Mouse (Mus musculus) embryo, embryonic 11.5 days (tissue): ENCODE results near the gene Pdlim4.

Experiments
- DNase-seq: peaks from one replicate; pipeline ENCODE4 v3.0.0-alpha.2; 2012; ENCODE audit warnings: low read depth, low spot score

Gene Pdlim4

GRCm38 (mm10) chr11:54068520-54069371 lies at the start of gene Pdlim4:
Pdlim4 (minus strand) TSS chr11:54069014.
- peak; percentile 69 for DNase-seq

- no peak for DNase-seq
Observed at GRCm38 (mm10) chr11:54117096-54117495, 48.3 kb upstream of the Pdlim4 start.

- DNase-seq: no peak
Observed at GRCm38 (mm10) chr11:54116406-54116805, 47.6 kb upstream of the Pdlim4 start.

GRCm38 (mm10) chr11:54115911-54116310 lies 47.1 kb upstream of the Pdlim4 start:
- DNase-seq: no peak

- no peak for DNase-seq
Observed at GRCm38 (mm10) chr11:54115301-54115700, 46.5 kb upstream of the Pdlim4 start.

- DNase-seq: no peak
Observed at GRCm38 (mm10) chr11:54114746-54115145, 45.9 kb upstream of the Pdlim4 start.

GRCm38 (mm10) chr11:54113352-54113751 lies 44.5 kb upstream of the Pdlim4 start:
- no peak for DNase-seq

- peak; percentile 89 for DNase-seq
Observed at GRCm38 (mm10) chr11:54112920-54113319, 44.1 kb upstream of the Pdlim4 start.

- no peak for DNase-seq
Observed at GRCm38 (mm10) chr11:54111976-54112741, 43.3 kb upstream of the Pdlim4 start.

GRCm38 (mm10) chr11:54111291-54111690 lies 42.5 kb upstream of the Pdlim4 start:
- no peak for DNase-seq

GRCm38 (mm10) chr11:54108894-54109293 lies 40.1 kb upstream of the Pdlim4 start:
- no peak for DNase-seq

GRCm38 (mm10) chr11:54108131-54108530 lies 39.3 kb upstream of the Pdlim4 start:
- no peak for DNase-seq

- DNase-seq: no peak
Observed at GRCm38 (mm10) chr11:54107239-54107638, 38.4 kb upstream of the Pdlim4 start.

- DNase-seq: no peak
Observed at GRCm38 (mm10) chr11:54106676-54107075, 37.9 kb upstream of the Pdlim4 start.

GRCm38 (mm10) chr11:54105011-54105410 lies 36.2 kb upstream of the Pdlim4 start:
- no peak for DNase-seq

- no peak for DNase-seq
Observed at GRCm38 (mm10) chr11:54102706-54103449, 34.1 kb upstream of the Pdlim4 start.

- DNase-seq: no peak
Observed at GRCm38 (mm10) chr11:54101701-54102100, 32.9 kb upstream of the Pdlim4 start.

- DNase-seq: peak; percentile 54
Observed at GRCm38 (mm10) chr11:54100692-54101591, 32.1 kb upstream of the Pdlim4 start.

GRCm38 (mm10) chr11:54100045-54100691 lies 31.4 kb upstream of the Pdlim4 start, which contains the start of gene P4ha2:
P4ha2 (plus strand) TSS chr11:54100095.
- no peak for DNase-seq

GRCm38 (mm10) chr11:54093000-54093399 lies 24.2 kb upstream of the Pdlim4 start:
- no peak for DNase-seq
